Mouse (Mus musculus) left cerebral cortex, adult 18-20 months (tissue): ENCODE measurements around the gene Gata1. TPM values are rescaled to one million over a fixed set of nuclear protein-coding genes. Genes with fewer than 3 reads are reported as not detected.
"Not testable (repeated sequence)": the region's sequence is repeated elsewhere in the genome, so short reads cannot be mapped to it uniquely, and the experiment has no call there.

ENCODE experiments used
- DNase-seq, 2 experiments: peaks; one replicate each; pipeline ENCODE4 v3.0.0; 2021 to 2022; ENCODE audit warnings: low spot score in 2 of 2, mixed read lengths in 1 of 2
- total RNA-seq, 2 experiments: library from RNA; stranded (reverse); gene quantifications; 2 replicates each; pipeline ENCODE4 v1.2.3; 2021

The Gata1 gene
- total RNA-seq, 2 experiments from 2014 or later = not detected

- no peak for DNase-seq
Measured at GRCm38 (mm10) chrX:7966161-7966560, 11.7 kb downstream of the Gata1 start.

GRCm38 (mm10) chrX:7963829-7964626 is 13.8 kb downstream of the Gata1 start:
- no peak for DNase-seq

DNA sequence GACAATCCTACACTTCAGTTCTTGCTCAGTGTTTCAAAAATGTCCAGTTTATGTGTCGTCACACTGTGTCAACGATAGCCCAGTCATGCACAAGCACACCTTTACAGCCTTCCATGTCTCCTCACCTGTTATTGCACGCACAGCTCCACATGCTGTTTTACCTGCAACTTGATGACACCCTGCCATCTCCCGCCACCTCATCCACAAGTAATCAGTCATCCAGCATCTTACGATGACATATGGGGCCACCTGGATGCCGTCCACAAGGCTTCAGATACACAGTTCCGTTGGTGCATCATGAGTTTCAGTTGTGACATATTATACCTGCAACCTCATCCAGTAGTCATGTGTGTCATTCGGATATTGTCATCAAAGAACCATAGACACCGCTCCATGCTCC is 19.0 kb downstream of the Gata1 start:
- no peak for DNase-seq

DNA sequence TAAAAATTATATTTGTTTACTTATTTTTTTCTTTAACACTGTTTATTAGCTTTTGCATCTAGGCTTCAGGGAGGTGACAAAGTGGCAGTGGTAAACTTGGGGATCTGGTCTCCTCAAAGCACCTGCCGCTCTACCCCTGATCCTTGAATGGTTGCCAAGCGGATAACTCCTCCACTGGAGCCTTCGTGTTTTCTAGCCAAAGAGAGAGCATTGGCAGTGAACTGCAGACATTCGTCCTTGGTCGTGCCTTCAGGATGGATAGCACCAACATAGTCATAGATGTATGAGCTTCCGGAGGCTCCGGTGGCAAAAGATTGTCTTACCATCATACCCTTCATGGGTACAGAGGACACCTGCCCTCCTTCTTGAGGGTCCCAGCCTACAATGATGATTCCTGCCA is 27.8 kb downstream of the Gata1 start:
- no peak for DNase-seq

- DNase-seq = peak; percentile 81 to 90
Measured at GRCm38 (mm10) chrX:7947900-7948492, 29.9 kb downstream of the Gata1 start.

DNA sequence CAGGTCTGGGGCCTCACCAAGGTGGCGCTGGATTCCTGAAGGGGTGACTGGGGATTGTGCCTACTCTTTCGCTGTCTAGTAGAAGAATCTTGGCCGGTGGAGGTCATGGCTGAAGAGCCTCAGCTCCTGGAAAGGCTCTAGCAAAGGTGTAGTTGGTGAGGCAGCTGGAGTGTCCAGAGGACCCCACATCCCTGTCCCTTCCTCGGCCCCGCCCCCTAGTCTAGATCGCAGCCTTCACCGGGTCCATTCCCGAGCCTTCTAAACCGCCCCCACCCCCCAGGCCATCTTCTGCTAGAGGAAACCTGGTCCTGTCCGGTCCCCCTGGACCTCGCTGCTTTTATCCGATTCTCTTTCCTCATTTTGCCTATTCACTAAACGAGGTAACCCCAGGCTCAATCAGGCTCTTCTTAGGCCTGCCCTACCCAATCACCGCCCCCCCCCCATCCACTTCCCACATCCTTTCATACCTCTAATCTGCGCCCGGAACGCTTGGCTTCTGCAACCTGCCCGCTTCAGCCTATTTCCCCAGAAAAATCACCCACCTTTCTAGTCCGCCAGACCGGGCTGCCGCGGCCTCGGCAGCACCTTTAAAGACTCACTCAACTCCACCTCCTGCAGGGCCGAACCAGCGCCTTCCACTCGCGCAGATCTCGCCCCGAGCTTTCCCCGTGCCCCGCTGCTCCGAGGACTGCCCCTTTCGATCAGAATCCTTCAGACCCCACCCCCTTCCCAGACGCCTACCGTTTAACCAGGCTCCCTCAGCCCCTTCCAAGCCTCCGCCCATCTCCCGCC is 30.6 kb downstream of the Gata1 start, which contains the start of gene Hdac6:
Hdac6 (minus strand) TSS at position 782 of the 792 bp plus-strand sequence.
- DNase-seq = no peak

DNA sequence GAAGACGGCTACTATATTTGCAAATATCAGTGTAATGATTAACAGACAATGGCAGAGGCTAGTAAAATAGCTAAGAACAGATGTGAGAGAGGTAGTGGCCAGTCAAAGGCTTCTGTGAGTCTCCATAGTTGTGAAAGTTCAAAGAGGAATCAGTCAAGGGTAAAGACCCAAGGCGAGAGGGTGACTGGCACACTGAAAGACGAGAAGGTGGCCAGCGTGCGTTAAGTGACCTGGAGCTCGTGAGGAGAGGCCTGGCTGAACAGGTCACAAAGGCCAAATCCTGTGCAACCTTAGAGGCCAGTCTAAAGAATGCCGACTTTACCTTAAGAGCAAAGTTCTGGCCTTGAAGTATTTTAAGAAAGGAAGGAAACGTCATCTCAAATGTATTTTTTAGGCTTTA is 32.3 kb downstream of the Gata1 start:
- DNase-seq = no peak

DNA sequence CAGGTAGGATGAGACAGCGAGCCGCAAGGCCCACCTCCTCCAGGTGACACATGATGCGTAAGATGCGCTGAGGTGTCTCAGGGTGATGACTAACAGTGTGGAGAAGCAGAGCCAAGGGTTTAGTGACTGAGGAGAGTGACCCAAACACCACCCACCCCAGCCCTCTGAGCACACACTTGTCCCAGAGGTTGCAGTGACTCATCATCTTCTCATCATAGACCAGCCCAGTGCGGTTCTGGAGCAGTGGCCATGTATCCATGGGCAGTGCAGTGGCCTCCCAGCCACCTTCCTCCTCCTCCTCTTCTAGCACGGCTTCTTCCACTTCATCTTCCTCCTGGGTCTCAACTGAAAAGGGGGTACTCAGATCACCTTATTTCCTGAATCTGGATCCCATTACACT is 40.2 kb downstream of the Gata1 start:
- DNase-seq = no peak

DNA sequence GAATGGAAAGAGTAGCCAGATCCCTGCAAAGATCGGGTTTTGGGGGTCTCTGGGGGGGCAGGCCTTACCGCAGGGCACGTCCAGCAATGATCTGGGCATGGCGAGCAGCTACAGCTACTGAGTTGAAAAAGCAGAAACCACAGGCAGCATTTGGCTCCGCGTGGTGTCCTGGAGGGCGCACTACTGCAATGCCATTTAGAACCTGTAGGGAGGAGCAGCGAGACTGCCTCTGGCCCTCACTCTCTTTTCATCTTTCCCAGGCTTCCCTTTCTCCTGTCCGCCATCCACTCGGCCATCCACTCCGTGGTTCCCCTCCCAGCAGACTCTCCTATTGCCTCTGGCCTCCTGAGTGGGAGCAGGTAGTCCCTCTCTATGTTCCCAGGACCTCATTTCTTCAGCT is 41.0 kb downstream of the Gata1 start:
- no peak for DNase-seq

GRCm38 (mm10) chrX:7928270-7928790 is 49.5 kb downstream of the Gata1 start, which contains the start of gene Eras:
Gene Eras, minus strand, starts transcription at chrX:7928607.
- no peak for DNase-seq

- no peak for DNase-seq
Measured at GRCm38 (mm10) chrX:7927116-7927515, 50.8 kb downstream of the Gata1 start.

DNA sequence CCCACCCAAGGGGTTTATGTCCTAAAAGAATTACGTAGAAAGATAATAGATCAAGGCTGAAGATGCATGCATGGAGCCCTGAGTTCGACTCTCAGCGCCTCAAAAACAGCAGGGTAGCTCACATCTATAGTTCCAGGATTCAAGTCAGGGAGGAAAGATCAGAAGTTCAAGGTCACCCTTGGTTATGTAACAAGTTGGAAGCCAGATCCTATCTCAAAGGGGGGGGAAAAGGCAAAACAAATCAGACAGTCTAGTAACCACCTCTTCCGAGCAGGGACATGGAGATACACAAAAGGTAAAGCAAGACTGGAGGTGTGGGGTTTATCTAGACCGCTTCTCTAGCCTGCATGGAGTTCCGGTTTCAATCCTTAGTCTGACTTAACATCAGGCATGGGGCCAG is 51.6 kb downstream of the Gata1 start:
- DNase-seq = no peak

DNA sequence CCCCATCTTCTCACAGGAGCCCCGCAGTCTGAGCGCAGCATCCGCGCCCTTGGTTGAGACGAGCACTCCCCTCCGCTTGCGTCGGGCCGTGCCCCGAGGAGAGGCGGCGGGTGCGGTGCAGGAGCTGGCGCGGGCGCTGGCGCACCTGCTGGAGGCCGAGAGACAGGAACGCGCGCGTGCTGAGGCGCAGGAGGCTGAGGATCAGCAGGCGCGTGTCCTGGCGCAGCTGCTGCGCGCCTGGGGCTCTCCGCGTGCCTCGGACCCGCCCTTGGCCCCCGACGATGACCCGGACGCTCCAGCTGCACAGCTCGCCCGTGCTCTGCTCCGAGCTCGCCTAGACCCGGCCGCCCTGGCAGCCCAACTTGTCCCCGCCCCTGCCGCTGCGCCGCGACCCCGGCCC is 55.8 kb downstream of the Gata1 start:
- DNase-seq = peak in 1 of 2 experiments; percentile 13

GRCm38 (mm10) chrX:7919601-7920383 is 58.1 kb downstream of the Gata1 start, which contains the start of gene Pcsk1n:
Gene Pcsk1n, plus strand, starts transcription at chrX:7919822.
- peak; percentile 43 to 46 for DNase-seq

GRCm38 (mm10) chrX:7917960-7918359 is 59.9 kb downstream of the Gata1 start:
- DNase-seq = not testable (repeated sequence)

GRCm38 (mm10) chrX:7915669-7916068 is 62.2 kb downstream of the Gata1 start:
- DNase-seq = not testable (repeated sequence)

DNA sequence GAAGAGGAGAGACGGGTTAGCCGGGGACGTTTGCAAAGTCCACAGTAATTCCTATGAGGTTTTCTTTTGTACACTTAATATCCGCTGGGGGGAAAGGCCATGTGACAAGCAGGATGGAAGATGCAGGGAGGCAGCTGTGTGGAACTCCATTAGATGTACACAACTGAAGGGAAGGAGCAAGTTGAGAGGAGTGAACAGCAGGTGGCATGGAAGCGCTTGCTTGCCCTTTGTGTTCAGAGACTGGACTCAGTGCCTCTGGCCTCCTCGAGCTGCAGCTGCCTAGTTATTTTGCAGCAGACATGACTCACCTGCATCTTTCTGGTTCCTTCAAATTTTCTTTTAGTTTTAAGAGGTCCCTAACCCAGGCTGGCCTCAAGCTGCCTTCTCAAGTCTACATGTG is 67.4 kb downstream of the Gata1 start:
- DNase-seq = no peak
